Mouse (Mus musculus): Measurements from ENCODE around the gene Itpr1. TPM values are rescaled to one million over a fixed set of nuclear protein-coding genes. Genes with fewer than 3 reads are reported as not detected.

Itpr1 gene
- polyA plus RNA-seq, 1 experiment from 2014 or later: 2.3 TPM

- no peaks in the 10 kb centered on the region for H3K27me3 ChIP-seq
- 79% methylated on average over 11 of the region's 11 CpGs for WGBS (ENCODE audit: insufficient replicate concordance)
- H3K36me3 ChIP-seq: no peaks in the 10 kb centered on the region
- H3K27ac ChIP-seq: no peak overlapping the region
- H3K4me3 ChIP-seq (replicated peaks): no peak overlapping the region
- ATAC-seq (ENCODE audit: low read depth) (no peak; the same call in 1 of the 2 replicates), DNase-seq (no peak)
- peaks cover 22% of the 10 kb centered on the region for H3K4me1 ChIP-seq (replicated peaks)
- no peak overlapping the region for H3K4me2 ChIP-seq
- H3K9me3 ChIP-seq (replicated peaks): no peaks in the 10 kb centered on the region
- no peak overlapping the region for H3K9ac ChIP-seq
Measured at GRCm38 (mm10) chr6:108458826-108459225, 245.9 kb downstream of the Itpr1 start.

GRCm38 (mm10) chr6:108464308-108464979, 251.5 kb downstream of the Itpr1 start:
- no peak for DNase-seq
- Histone ChIP-seq H3K9ac (no peak overlapping the region), H3K4me3 (replicated peaks) (no peak overlapping the region), H3K36me3 (no peaks in the 10 kb centered on the region), H3K27me3 (no peaks in the 10 kb centered on the region), H3K9me3 (replicated peaks) (no peaks in the 10 kb centered on the region), H3K4me1 (replicated peaks) (peaks cover 7% of the 10 kb centered on the region; the same call in 1 of the 2 replicates), H3K4me2 (no peak overlapping the region), H3K27ac (no peak overlapping the region)
- ATAC-seq (ENCODE audit: low read depth): no peak
- 69% methylated on average over 8 of the region's 8 CpGs for WGBS (ENCODE audit: insufficient replicate concordance)

- DNase-seq: no peak
- no peak overlapping the region for H3K9ac ChIP-seq
- no peak overlapping the region for H3K4me2 ChIP-seq
- no peaks in the 10 kb centered on the region for H3K36me3 ChIP-seq
- ATAC-seq (ENCODE audit: low read depth): no peak
- no peaks in the 10 kb centered on the region for H3K27me3 ChIP-seq
- H3K9me3 ChIP-seq (replicated peaks): no peaks in the 10 kb centered on the region
- H3K4me1 ChIP-seq (replicated peaks): peaks cover 7% of the 10 kb centered on the region; the same call in 1 of the 2 replicates
- WGBS (ENCODE audit: insufficient replicate concordance): 74% methylated on average over 5 of the region's 5 CpGs
- H3K27ac ChIP-seq: no peak overlapping the region
- no peak overlapping the region for H3K4me3 ChIP-seq (replicated peaks)
Measured at GRCm38 (mm10) chr6:108465159-108465558, 252.3 kb downstream of the Itpr1 start.

DNA sequence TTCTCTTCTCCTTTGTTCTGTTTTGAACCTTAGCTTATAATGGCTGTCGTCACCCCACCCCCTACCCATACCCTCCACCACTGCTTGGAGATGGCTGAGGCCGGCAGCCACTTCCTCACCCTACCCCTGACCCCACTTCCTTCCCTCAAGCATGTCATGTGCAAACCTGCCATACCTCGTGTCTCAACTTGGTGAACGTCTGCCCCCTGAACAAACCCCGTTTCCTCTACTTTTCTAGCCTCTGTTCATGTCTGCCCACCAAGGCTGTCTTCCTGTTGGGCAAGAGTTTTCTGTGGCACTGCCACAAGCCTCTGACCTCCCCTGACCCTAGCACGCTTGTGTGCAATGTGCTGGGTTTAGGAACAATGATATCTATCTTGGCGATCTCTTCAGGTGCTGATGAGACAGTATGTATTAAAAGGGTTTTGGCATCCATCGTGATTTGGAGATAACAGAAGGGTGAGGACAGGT, 253.2 kb downstream of the Itpr1 start:
- Histone ChIP-seq H3K27ac (no peak overlapping the region), H3K36me3 (no peaks in the 10 kb centered on the region), H3K4me3 (replicated peaks) (no peak overlapping the region), H3K4me1 (replicated peaks) (peaks cover 7% of the 10 kb centered on the region; the same call in 1 of the 2 replicates), H3K9me3 (replicated peaks) (no peaks in the 10 kb centered on the region), H3K4me2 (no peak overlapping the region), H3K9ac (no peak overlapping the region), H3K27me3 (no peaks in the 10 kb centered on the region)
- DNase-seq: no peak
- peak; percentile 58 for ATAC-seq (ENCODE audit: low read depth)
- WGBS (ENCODE audit: insufficient replicate concordance): 40% methylated on average over 8 of the region's 8 CpGs

- Histone ChIP-seq H3K9me3 (replicated peaks) (no peaks in the 10 kb centered on the region), H3K4me3 (replicated peaks) (no peak overlapping the region), H3K27ac (no peak overlapping the region), H3K27me3 (no peaks in the 10 kb centered on the region), H3K4me2 (no peak overlapping the region), H3K4me1 (replicated peaks) (peaks cover 10% of the 10 kb centered on the region; the same call in 1 of the 2 replicates), H3K9ac (no peak overlapping the region), H3K36me3 (no peaks in the 10 kb centered on the region)
- DNase-seq (no peak), ATAC-seq (ENCODE audit: low read depth) (no peak)
- WGBS (ENCODE audit: insufficient replicate concordance): 72% methylated on average over 6 of the region's 6 CpGs
Measured at GRCm38 (mm10) chr6:108467597-108467996, 254.7 kb downstream of the Itpr1 start.

DNA sequence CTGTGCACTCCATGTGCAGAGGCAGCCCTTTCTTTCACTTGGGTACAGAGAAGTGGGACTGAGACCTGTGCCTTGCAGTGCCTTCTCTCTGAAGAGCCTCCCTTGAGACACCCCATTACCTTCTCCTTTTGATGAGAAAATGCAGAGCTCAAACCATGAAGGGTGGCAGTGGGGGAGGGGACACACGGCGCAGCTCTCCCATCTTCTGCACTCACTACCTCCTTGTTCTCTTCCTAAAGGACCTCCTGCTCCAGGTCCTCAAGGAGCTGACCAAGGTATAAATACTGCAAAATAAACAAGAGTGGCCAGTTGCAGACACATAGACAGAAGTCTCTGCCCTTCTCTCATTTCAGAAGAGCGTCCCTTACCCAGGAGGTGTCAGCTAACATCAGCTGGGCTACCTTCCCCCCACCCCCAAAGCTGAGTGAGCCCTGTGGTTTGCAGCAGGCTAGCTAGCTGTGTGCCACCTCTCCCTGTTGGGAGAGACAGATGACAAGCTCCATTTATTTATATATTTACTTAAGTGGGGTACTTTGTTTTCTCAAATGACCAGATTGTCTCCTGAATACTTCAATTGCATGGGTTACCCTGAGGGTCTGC, 255.4 kb downstream of the Itpr1 start:
- H3K27me3 ChIP-seq: no peaks in the 10 kb centered on the region
- WGBS (ENCODE audit: insufficient replicate concordance): 64% methylated on average over 3 of the region's 3 CpGs

GRCm38 (mm10) chr6:108471878-108472277, 259.0 kb downstream of the Itpr1 start:
- H3K4me1 ChIP-seq (replicated peaks): peaks cover 14% of the 10 kb centered on the region
- H3K36me3 ChIP-seq: 0 out of 2 replicates have a peak, but pooled peaks cover 5% of the 10 kb centered on the region
- H3K9ac ChIP-seq: no peak overlapping the region
- ATAC-seq (ENCODE audit: low read depth) (no peak), DNase-seq (no peak)
- H3K4me2 ChIP-seq: no peak overlapping the region
- H3K4me3 ChIP-seq (replicated peaks): no peak overlapping the region
- H3K27ac ChIP-seq: no peak overlapping the region
- 55% methylated on average over 3 of the region's 3 CpGs for WGBS (ENCODE audit: insufficient replicate concordance)
- no peaks in the 10 kb centered on the region for H3K9me3 ChIP-seq (replicated peaks)
- no peaks in the 10 kb centered on the region for H3K27me3 ChIP-seq

More for the DNA sequence above, 255.4 kb downstream of the Itpr1 start:
- no peaks in the 10 kb centered on the region for H3K9me3 ChIP-seq (replicated peaks)
- no peak overlapping the region for H3K4me3 ChIP-seq (replicated peaks)
- ATAC-seq (ENCODE audit: low read depth) (no peak), DNase-seq (no peak)
- H3K4me2 ChIP-seq: no peak overlapping the region
- H3K9ac ChIP-seq: no peak overlapping the region
- H3K4me1 ChIP-seq (replicated peaks): peaks cover 10% of the 10 kb centered on the region; the same call in 1 of the 2 replicates
- H3K27ac ChIP-seq: no peak overlapping the region
- H3K36me3 ChIP-seq: 0 out of 2 replicates have a peak, but pooled peaks cover under 1% of the 10 kb centered on the region

DNA sequence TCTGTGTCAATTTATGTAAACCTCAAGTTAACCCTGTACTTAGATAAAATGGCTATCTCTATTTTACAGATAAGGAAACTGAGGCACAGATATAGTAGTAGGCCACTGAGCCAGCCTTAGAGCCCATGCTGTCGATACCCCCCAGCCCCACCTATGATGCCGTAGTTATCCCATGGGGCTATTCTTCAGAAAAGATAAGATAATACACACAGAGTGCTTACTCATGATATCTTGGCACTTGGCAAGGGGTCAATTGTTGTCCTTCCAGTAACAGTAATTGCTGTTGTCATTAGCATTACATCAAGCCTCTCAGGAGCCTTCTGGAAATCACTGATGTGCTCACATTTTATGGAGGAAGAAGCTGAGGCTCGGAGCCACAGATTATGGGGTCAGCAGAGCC, 259.9 kb downstream of the Itpr1 start:
- Histone ChIP-seq H3K4me1 (replicated peaks) (peaks cover 22% of the 10 kb centered on the region), H3K9ac (no peak overlapping the region), H3K4me3 (replicated peaks) (no peak overlapping the region), H3K9me3 (replicated peaks) (no peaks in the 10 kb centered on the region), H3K27me3 (no peaks in the 10 kb centered on the region), H3K27ac (no peak overlapping the region), H3K36me3 (0 out of 2 replicates have a peak, but pooled peaks cover 5% of the 10 kb centered on the region), H3K4me2 (no peak overlapping the region)
- 54% methylated on average over 3 of the region's 3 CpGs for WGBS (ENCODE audit: insufficient replicate concordance)
- ATAC-seq (ENCODE audit: low read depth) (no peak), DNase-seq (no peak)

DNA sequence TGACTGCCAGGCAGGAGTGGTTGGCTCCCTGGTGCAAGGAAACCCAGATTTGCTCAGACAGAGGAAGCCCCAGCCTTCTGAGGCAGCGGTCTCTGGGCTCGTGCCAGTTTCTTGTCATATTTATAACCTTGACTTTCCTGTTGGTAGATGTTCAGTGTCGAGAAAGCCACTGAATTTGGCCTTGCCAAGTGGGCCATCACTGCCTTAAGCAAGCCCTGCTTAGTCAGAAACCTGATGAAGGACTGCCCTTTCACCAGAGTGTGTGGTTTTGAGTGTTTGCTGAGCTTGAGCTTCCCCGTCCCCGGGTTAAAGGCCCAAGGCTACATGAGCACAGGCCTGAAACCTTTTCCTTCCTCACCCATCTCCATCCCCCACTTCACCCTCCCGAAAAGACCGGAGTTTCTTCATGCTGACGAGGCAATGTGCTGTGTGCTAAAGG, 263.9 kb downstream of the Itpr1 start:
- Histone ChIP-seq H3K27ac (no peak overlapping the region), H3K4me3 (replicated peaks) (no peak overlapping the region), H3K4me2 (no peak overlapping the region), H3K9me3 (replicated peaks) (no peaks in the 10 kb centered on the region), H3K9ac (no peak overlapping the region), H3K27me3 (no peaks in the 10 kb centered on the region), H3K4me1 (replicated peaks) (peaks cover 15% of the 10 kb centered on the region), H3K36me3 (0 out of 2 replicates have a peak, but pooled peaks cover 5% of the 10 kb centered on the region)
- 47% methylated on average over 8 of the region's 8 CpGs for WGBS (ENCODE audit: insufficient replicate concordance)
- DNase-seq (no peak), ATAC-seq (ENCODE audit: low read depth) (peak; percentile 45; the same call in 1 of the 2 replicates)

GRCm38 (mm10) chr6:108477602-108478001, 264.7 kb downstream of the Itpr1 start:
- DNase-seq: no peak
- H3K4me3 ChIP-seq (replicated peaks): no peak overlapping the region
- WGBS (ENCODE audit: insufficient replicate concordance): 78% methylated on average over 6 of the region's 6 CpGs
- peaks cover 12% of the 10 kb centered on the region for H3K4me1 ChIP-seq (replicated peaks)
- no peak overlapping the region for H3K4me2 ChIP-seq
- H3K27ac ChIP-seq: no peak overlapping the region
- ATAC-seq (ENCODE audit: low read depth): peak; percentile 34; the same call in 1 of the 2 replicates
- 0 out of 2 replicates have a peak, but pooled peaks cover 5% of the 10 kb centered on the region for H3K36me3 ChIP-seq
- no peak overlapping the region for H3K9ac ChIP-seq
- H3K27me3 ChIP-seq: no peaks in the 10 kb centered on the region
- no peaks in the 10 kb centered on the region for H3K9me3 ChIP-seq (replicated peaks)

GRCm38 (mm10) chr6:108481190-108481589, 268.3 kb downstream of the Itpr1 start:
- Histone ChIP-seq H3K9me3 (replicated peaks) (no peaks in the 10 kb centered on the region), H3K9ac (no peak overlapping the region), H3K27me3 (no peaks in the 10 kb centered on the region), H3K4me3 (replicated peaks) (no peak overlapping the region), H3K4me2 (no peak overlapping the region), H3K27ac (no peak overlapping the region), H3K4me1 (replicated peaks) (peaks cover 12% of the 10 kb centered on the region), H3K36me3 (peaks cover 5% of the 10 kb centered on the region; the same call in 1 of the 2 replicates)
- DNase-seq: no peak
- no peak for ATAC-seq (ENCODE audit: low read depth)
- WGBS (ENCODE audit: insufficient replicate concordance): 73% methylated on average over 4 of the region's 4 CpGs
